Mouse (Mus musculus) CH12.LX (cell line): ENCODE data around the gene Ap1s2. TPM values are rescaled to one million over a fixed set of nuclear protein-coding genes. Genes with fewer than 3 reads are reported as not detected.

Source experiments
- DNase-seq: peaks from one replicate; pipeline ENCODE4 v3.0.0-alpha.2; 2013; ENCODE audit errors: extremely low read depth
- H3K27ac ChIP-seq: 2 replicates; pipeline ENCODE4 v1.5.1; 2012; ENCODE audit warnings: low read depth, mild to moderate bottlenecking, control low read depth, moderate library complexity; ENCODE audit not compliant: insufficient read depth
- H3K27me3 ChIP-seq: replicated peaks from 2 replicates; pipeline ENCODE3; 2012; ENCODE audit warnings: inconsistent platforms
- H3K36me3 ChIP-seq, 2 experiments: replicated peaks in 1 of 2; 2 replicates each; pipeline versions ENCODE3 to v1.6.1; 2012; ENCODE audit warnings: inconsistent platforms in 1 of 2, low read length in 1 of 2, mild to moderate bottlenecking in 1 of 2, mixed read lengths in 1 of 2, moderate library complexity in 1 of 2; ENCODE audit not compliant: control insufficient read depth in 1 of 2, insufficient read depth in 1 of 2
- H3K4me1 ChIP-seq, 2 experiments: 2 replicates each; pipeline ENCODE4 v1.6.1; 2012; ENCODE audit warnings: inconsistent platforms in 1 of 2, moderate library complexity in 1 of 2; ENCODE audit not compliant: insufficient read depth in 2 of 2, control insufficient read depth in 1 of 2
- H3K4me2 ChIP-seq: 2 replicates; pipeline ENCODE4 v1.6.1; 2012; ENCODE audit warnings: low read depth, mild to moderate bottlenecking, control low read depth; ENCODE audit not compliant: poor library complexity, insufficient read depth, severe bottlenecking
- H3K4me3 ChIP-seq, 3 experiments: fragments of 150-350 bp in 1 of 3; sonication (generic) in 1 of 3; replicated peaks in 1 of 3; 2 replicates each; pipeline versions ENCODE3 to v1.5.1; 2011 to 2012; ENCODE audit warnings: low read depth in 2 of 3, low read length in 2 of 3, mild to moderate bottlenecking in 2 of 3, moderate library complexity in 2 of 3, control low read depth in 1 of 3, improper control_type of control experiment in 1 of 3, inconsistent platforms in 1 of 3, mixed read lengths in 1 of 3; ENCODE audit not compliant: poor library complexity in 1 of 3
- H3K79me2 ChIP-seq: replicated peaks from 2 replicates; pipeline ENCODE4 v1.6.1; 2012; ENCODE audit warnings: mild to moderate bottlenecking, moderate library complexity; ENCODE audit not compliant: control insufficient read depth, poor library complexity, insufficient read depth, severe bottlenecking; ENCODE audit errors: extremely low read depth
- H3K9ac ChIP-seq: 2 replicates; pipeline ENCODE4 v1.6.1; 2012; ENCODE audit warnings: low read depth, mild to moderate bottlenecking, control low read depth, moderate library complexity; ENCODE audit not compliant: insufficient read depth
- H3K9me3 ChIP-seq: replicated peaks from 2 replicates; pipeline ENCODE3; 2012; ENCODE audit warnings: low read length, inconsistent platforms, mixed read lengths
- BHLHE40 ChIP-seq: IDR thresholded peaks from 2 replicates; pipeline ENCODE4 v1.6.1; 2011; ENCODE audit warnings: mild to moderate bottlenecking, low read depth, low read length, improper control_type of control experiment
- CHD1 ChIP-seq: IDR thresholded peaks from 2 replicates; pipeline ENCODE4 v1.6.1; 2012; ENCODE audit warnings: low read depth, low read length, improper control_type of control experiment, inconsistent platforms
- CHD2 ChIP-seq: IDR thresholded peaks from 2 replicates; pipeline ENCODE4 v1.6.1; 2011; ENCODE audit warnings: low read length, improper control_type of control experiment
- CTCF ChIP-seq, 2 experiments: IDR thresholded peaks in 1 of 2; conservative IDR thresholded peaks in 1 of 2; 2 replicates each; pipeline ENCODE4 v1.5.1; 2011 to 2012; ENCODE audit warnings: low read depth in 2 of 2, low read length in 2 of 2, improper control_type of control experiment in 1 of 2, inconsistent platforms in 1 of 2, mild to moderate bottlenecking in 1 of 2, moderate library complexity in 1 of 2
- E2F4 ChIP-seq: IDR thresholded peaks from 2 replicates; pipeline ENCODE4 v1.6.1; 2011; ENCODE audit warnings: low read depth, low read length, improper control_type of control experiment; ENCODE audit not compliant: insufficient replicate concordance
- ELF1 ChIP-seq: IDR thresholded peaks from 2 replicates; pipeline ENCODE4 v1.6.1; 2014; ENCODE audit warnings: low read depth, mild to moderate bottlenecking, inconsistent platforms, low read length, improper control_type of control experiment
- EP300 ChIP-seq: IDR thresholded peaks from 2 replicates; pipeline ENCODE4 v1.6.1; 2011; ENCODE audit warnings: low read length, improper control_type of control experiment
- ETS1 ChIP-seq: conservative IDR thresholded peaks from 2 replicates; pipeline ENCODE4 v1.6.1; 2012; ENCODE audit warnings: low read depth, mild to moderate bottlenecking, inconsistent platforms, low read length, improper control_type of control experiment, moderate library complexity
- GABPA ChIP-seq: IDR thresholded peaks from 2 replicates; pipeline ENCODE4 v1.6.1; 2012; ENCODE audit warnings: low read depth, low read length, improper control_type of control experiment, inconsistent platforms; ENCODE audit not compliant: insufficient replicate concordance
- HCFC1 ChIP-seq: IDR thresholded peaks from 2 replicates; pipeline ENCODE4 v1.6.1; 2012; ENCODE audit warnings: low read depth, mild to moderate bottlenecking, inconsistent platforms, low read length, improper control_type of control experiment
- IRF4 ChIP-seq: IDR thresholded peaks from 2 replicates; pipeline ENCODE4 v1.6.1; 2014; ENCODE audit warnings: low read depth, mild to moderate bottlenecking, inconsistent platforms, low read length, improper control_type of control experiment
- JUN ChIP-seq: IDR thresholded peaks from 2 replicates; pipeline ENCODE4 v1.6.1; 2011; ENCODE audit warnings: low read depth, mild to moderate bottlenecking, low read length, improper control_type of control experiment, moderate library complexity; ENCODE audit not compliant: insufficient read depth
- JUND ChIP-seq: conservative IDR thresholded peaks from 2 replicates; pipeline ENCODE4 v1.6.1; 2011; ENCODE audit warnings: low read depth, low read length, improper control_type of control experiment
- MAFK ChIP-seq: IDR thresholded peaks from 2 replicates; pipeline ENCODE4 v1.6.1; 2011; ENCODE audit warnings: low read length, improper control_type of control experiment; ENCODE audit not compliant: insufficient replicate concordance
- MXI1 ChIP-seq: IDR thresholded peaks from 2 replicates; pipeline ENCODE4 v1.6.1; 2011; ENCODE audit warnings: mild to moderate bottlenecking, low read depth, low read length, improper control_type of control experiment
- MYC ChIP-seq: IDR thresholded peaks from 2 replicates; pipeline ENCODE4 v1.6.1; 2011; ENCODE audit warnings: low read depth, mild to moderate bottlenecking, improper control_type of control experiment, low read length
- NELFE ChIP-seq: IDR thresholded peaks from 2 replicates; pipeline ENCODE4 v1.6.1; 2011; ENCODE audit warnings: low read depth, low read length, improper control_type of control experiment
- PAX5 ChIP-seq: IDR thresholded peaks from 2 replicates; pipeline ENCODE4 v1.6.1; 2012; ENCODE audit warnings: low read length, inconsistent platforms, mixed read lengths
- POLR2A ChIP-seq: IDR thresholded peaks from 2 replicates; pipeline ENCODE4 v1.6.1; 2011; ENCODE audit warnings: low read depth, mild to moderate bottlenecking, improper control_type of control experiment, low read length
- POLR2AphosphoS2 ChIP-seq: IDR thresholded peaks from 2 replicates; pipeline ENCODE4 v1.6.1; 2011; ENCODE audit warnings: low read depth, low read length, improper control_type of control experiment
- RAD21 ChIP-seq: IDR thresholded peaks from 2 replicates; pipeline ENCODE4 v1.6.1; 2011; ENCODE audit warnings: low read depth, mild to moderate bottlenecking, low read length, improper control_type of control experiment, moderate library complexity
- RCOR1 ChIP-seq: conservative IDR thresholded peaks from 2 replicates; pipeline ENCODE4 v1.6.1; 2012; ENCODE audit warnings: low read depth, mild to moderate bottlenecking, inconsistent platforms, low read length, improper control_type of control experiment
- TCF12 ChIP-seq: IDR thresholded peaks from 2 replicates; pipeline ENCODE4 v1.6.1; 2014; ENCODE audit warnings: low read depth, mild to moderate bottlenecking, inconsistent platforms, low read length, improper control_type of control experiment
- UBTF ChIP-seq: IDR thresholded peaks from 2 replicates; pipeline ENCODE4 v1.6.1; 2012; ENCODE audit warnings: low read depth, mild to moderate bottlenecking, inconsistent platforms, low read length, improper control_type of control experiment, moderate library complexity
- USF1 ChIP-seq: IDR thresholded peaks from 2 replicates; pipeline ENCODE4 v1.6.1; 2014; ENCODE audit warnings: low read depth, mild to moderate bottlenecking, inconsistent platforms, low read length, improper control_type of control experiment
- dilution Hi-C: fragments of 300-500 bp; cut with MboI; formaldehyde crosslinking; loops from 2 replicates; pipeline ENCODE4 v1.14.3; 2020; ENCODE audit warnings: low sequenced_read_pairs; ENCODE audit not compliant: extremely low pct_unique_long_range_greater_than_20kb, extremely low pct_ligation_motif_present
- in situ Hi-C: fragments of 300-500 bp; cut with MboI; formaldehyde crosslinking; loops from 3 replicates; pipeline ENCODE4 v1.14.3; 2019; ENCODE audit warnings: low sequenced_read_pairs, low pct_ligation_motif_present, low pct_unique_long_range_greater_than_20kb, mixed read lengths
- polyA plus RNA-seq: library from polyadenylated mRNA; unstranded; fragments of >175 nt; gene quantifications from 2 replicates; pipeline ENCODE4 v1.2.1, GENCODE M21; 2012; ENCODE audit warnings: low read depth; ENCODE audit not compliant: insufficient read length
- total RNA-seq, 2 experiments: library from RNA; depleted of rRNA; stranded (reverse); fragments of 300-350 nt in 1 of 2; fragments of >200 nt in 1 of 2; gene quantifications; 2 replicates each; pipeline ENCODE4 v1.2.3; 2012 to 2014

Ap1s2 gene
- total and polyA plus RNA-seq, 3 experiments, result 4.3 to 12.3 (median 8.9) TPM

DNA sequence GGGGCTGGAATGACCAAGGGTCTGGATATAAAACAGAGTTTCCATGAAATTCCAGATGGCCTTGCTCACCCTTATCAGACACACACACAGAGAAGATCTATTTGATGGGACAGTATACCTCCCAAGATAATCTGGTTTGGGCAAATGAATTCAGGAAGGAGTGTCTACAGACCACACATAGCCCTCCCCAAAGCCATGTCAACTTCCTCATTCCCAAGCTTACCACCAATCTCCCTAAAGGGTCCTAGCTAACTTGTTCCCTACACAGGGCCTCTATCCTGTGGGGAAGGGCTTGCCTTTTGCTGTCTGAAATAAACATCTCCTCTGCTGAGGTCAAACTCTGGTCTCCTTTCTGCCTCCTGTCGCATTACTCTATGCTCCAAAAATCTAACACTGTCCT lies 72.3 kb downstream of the Ap1s2 start:
- no peak overlapping the region for H3K9ac ChIP-seq
- no peak overlapping the region for H3K27ac ChIP-seq
- no peak overlapping the region for H3K4me3 ChIP-seq
- no peaks in the 10 kb centered on the region for H3K27me3 ChIP-seq
- in situ Hi-C loops (no loop called here), dilution Hi-C loops (no loop called here)
- H3K36me3 ChIP-seq, result no peaks in the 10 kb centered on the region
- DNase-seq, result no peak
- TF ChIP-seq IRF4 (no peak), E2F4 (no peak), ELF1 (no peak), CTCF (conservative IDR thresholded peaks at IDR 0.05 in 1 of 2, IDR thresholded peaks at IDR 0.05 in 1 of 2; ENCODE audit: low read depth in 2 of 2, low read length in 2 of 2) (no peak), BHLHE40 (no peak), MXI1 (no peak), MAFK (no peak), TCF12 (no peak), POLR2A (no peak)
- H3K79me2 ChIP-seq, result no peaks in the 10 kb centered on the region
- no peaks in the 10 kb centered on the region for H3K4me1 ChIP-seq
- H3K4me2 ChIP-seq, result no peak overlapping the region
- H3K9me3 ChIP-seq, result no peaks in the 10 kb centered on the region

DNA sequence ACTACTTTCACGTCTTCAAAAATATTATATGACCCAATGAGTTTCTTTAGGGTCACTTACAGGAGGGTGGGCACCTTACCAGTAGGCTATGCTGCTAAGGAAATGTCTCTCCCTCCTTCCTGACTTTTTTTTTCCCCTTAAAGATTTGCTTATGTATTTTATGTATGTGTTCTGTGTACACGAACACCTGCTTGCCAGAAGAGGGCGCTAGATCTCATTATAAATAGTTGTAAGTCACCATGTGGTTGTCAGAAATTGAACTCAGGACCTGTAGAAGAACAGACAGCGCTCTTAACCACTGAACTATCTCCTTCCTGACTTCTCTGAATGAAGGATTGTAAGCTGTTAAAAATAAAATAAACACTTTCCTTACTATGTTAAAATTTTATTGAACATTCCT lies 72.7 kb downstream of the Ap1s2 start:
- Histone ChIP-seq H3K9me3 (no peaks in the 10 kb centered on the region), H3K9ac (no peak overlapping the region), H3K4me1 (no peaks in the 10 kb centered on the region), H3K4me2 (no peak overlapping the region), H3K79me2 (no peaks in the 10 kb centered on the region), H3K27ac (no peak overlapping the region), H3K4me3 (no peak overlapping the region), H3K27me3 (no peaks in the 10 kb centered on the region), H3K36me3 (no peaks in the 10 kb centered on the region)
- TF ChIP-seq BHLHE40, result no peak
- peak in 1 of 2 experiments; percentile 34; a peak in 2 of 4 replicates for TF ChIP-seq CTCF (conservative IDR thresholded peaks at IDR 0.05 in 1 of 2, IDR thresholded peaks at IDR 0.05 in 1 of 2; ENCODE audit: low read depth in 2 of 2, low read length in 2 of 2)
- no peak for TF ChIP-seq RCOR1
- no peak for TF ChIP-seq HCFC1
- dilution Hi-C loops (no loop called here), in situ Hi-C loops (no loop called here)
- no peak for DNase-seq

DNA sequence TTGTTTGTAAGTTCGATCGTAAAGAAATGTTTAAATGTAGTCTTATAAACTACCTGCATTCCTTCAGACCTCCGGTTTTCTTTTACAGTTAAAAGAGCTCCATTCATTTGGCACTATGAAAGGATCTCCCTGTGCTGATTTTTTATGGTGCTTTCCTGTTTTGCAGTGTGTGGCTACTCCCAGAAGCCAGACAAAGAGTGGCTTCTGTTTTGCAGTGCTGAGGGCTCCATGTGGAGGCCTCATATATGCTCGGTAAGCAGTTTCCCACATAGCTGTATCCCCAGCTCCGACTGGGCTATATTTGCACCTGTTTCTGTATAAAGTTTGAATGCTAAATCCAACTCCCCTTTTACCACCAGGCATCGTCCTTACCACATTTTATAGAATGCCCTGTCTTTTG lies 73.3 kb downstream of the Ap1s2 start:
- no peak for TF ChIP-seq UBTF
- TF ChIP-seq JUN, result no peak
- no peak for TF ChIP-seq GABPA
- no peak for TF ChIP-seq CHD2
- no peak for TF ChIP-seq CTCF (conservative IDR thresholded peaks at IDR 0.05 in 1 of 2, IDR thresholded peaks at IDR 0.05 in 1 of 2; ENCODE audit: low read depth in 2 of 2, low read length in 2 of 2)
- TF ChIP-seq ELF1, result no peak
- TF ChIP-seq TCF12, result no peak
- no peak for TF ChIP-seq POLR2AphosphoS2
- TF ChIP-seq NELFE, result no peak
- TF ChIP-seq CHD1, result no peak
- TF ChIP-seq ETS1, result no peak
- TF ChIP-seq RAD21, result no peak
- no peak for TF ChIP-seq MYC
- no peak for TF ChIP-seq PAX5
- no peak for TF ChIP-seq E2F4
- no peak for TF ChIP-seq USF1
- no peak for TF ChIP-seq JUND
- TF ChIP-seq RCOR1, result no peak
- no peak for TF ChIP-seq EP300
- Histone ChIP-seq H3K9me3 (no peaks in the 10 kb centered on the region), H3K36me3 (no peaks in the 10 kb centered on the region), H3K4me1 (no peaks in the 10 kb centered on the region), H3K4me3 (no peak overlapping the region), H3K9ac (no peak overlapping the region), H3K4me2 (no peak overlapping the region), H3K27me3 (no peaks in the 10 kb centered on the region), H3K79me2 (no peaks in the 10 kb centered on the region), H3K27ac (no peak overlapping the region)
- dilution Hi-C loops, result no loop called here
- in situ Hi-C loops, result no loop called here
- DNase-seq, result no peak
